Mouse (Mus musculus): ENCODE results near the gene Krtap29-1. TPM values are rescaled to one million over a fixed set of nuclear protein-coding genes. Genes with fewer than 3 reads are reported as not detected.

Krtap29-1 gene
- polyA plus RNA-seq, 1 experiment: not detected

DNA sequence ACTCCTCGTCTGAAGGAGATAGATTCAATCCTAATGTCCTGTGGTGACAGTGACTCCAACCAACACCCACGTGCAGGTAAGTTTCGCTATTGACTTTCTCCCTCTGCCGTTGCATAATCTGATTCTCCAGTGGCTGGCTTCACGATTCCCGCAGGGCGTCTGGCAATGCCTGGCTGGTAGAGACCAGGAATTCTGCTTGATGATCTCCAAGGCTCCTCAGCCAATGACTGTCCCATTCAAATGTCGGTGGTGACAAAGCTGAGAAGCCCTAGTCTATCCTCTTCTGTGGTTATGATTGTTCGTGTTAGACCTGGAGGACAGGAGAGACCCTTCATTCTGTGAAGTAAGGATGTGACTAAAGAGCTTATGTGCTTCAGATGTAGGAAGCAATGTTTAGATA is 3.9 kb upstream of the Krtap29-1 start:
- H3K27me3 ChIP-seq (replicated peaks): peaks cover 1% of the 10 kb centered on the region
- no peaks in the 10 kb centered on the region; the same call in 1 of the 2 replicates for H3K4me1 ChIP-seq
- H3K4me3 ChIP-seq (replicated peaks): no peak overlapping the region
- no peaks in the 10 kb centered on the region for H3K36me3 ChIP-seq (replicated peaks; ENCODE audit: low read length)
- H3K9me3 ChIP-seq: peaks cover 10% of the 10 kb centered on the region; the same call in 1 of the 2 replicates
- no peak for TF ChIP-seq GATA1 (IDR thresholded peaks at IDR 0.05; ENCODE audit: borderline replicate concordance, low read length)
- no peak for TF ChIP-seq FLI1 (IDR thresholded peaks at IDR 0.05; ENCODE audit: low read length)

DNA sequence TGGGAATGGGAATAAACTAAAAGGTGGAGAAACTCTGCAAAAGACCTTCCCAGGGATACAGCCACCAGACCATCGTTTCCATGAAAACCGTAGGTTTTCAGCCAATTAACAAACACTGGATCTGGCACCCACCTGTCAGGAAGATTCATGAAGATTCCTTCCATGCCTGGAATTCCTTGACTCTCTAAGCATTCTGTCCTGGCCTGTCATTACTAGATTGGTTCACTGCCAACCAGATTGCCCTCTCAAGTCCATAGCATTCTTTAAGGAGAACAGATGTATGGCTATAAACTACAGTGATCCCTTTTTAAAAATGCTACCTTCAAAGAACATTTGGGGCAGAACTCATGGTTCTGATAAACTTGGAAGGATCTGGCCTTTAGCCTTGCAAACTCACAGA is 12.9 kb downstream of the Krtap29-1 start:
- TF ChIP-seq GATA1 (IDR thresholded peaks at IDR 0.05; ENCODE audit: borderline replicate concordance, low read length) (no peak), FLI1 (IDR thresholded peaks at IDR 0.05; ENCODE audit: low read length) (no peak)
- no peaks in the 10 kb centered on the region for H3K9me3 ChIP-seq
- H3K4me1 ChIP-seq: no peaks in the 10 kb centered on the region
- H3K36me3 ChIP-seq (replicated peaks; ENCODE audit: low read length): no peaks in the 10 kb centered on the region
- no peaks in the 10 kb centered on the region for H3K27me3 ChIP-seq (replicated peaks)
- no peak overlapping the region for H3K4me3 ChIP-seq (replicated peaks)

DNA sequence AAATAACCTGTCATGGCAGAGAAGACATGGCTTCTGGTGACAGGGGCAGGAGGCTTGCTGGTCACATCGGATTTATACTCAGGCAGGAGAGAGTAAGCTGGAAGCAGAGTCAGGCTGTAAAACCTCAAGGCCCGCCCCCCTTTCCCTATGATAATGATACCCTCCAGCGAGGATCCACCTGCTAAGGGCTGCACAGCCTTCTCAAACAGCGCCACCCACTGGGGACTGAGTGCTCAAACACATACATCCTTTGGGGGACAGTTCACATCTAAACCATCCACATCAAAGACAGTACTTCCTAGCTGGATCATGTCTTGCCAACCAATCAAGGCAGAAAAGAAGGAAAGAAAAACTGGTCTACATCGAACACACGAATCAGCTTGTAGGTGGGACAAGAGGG is 14.6 kb downstream of the Krtap29-1 start:
- no peaks in the 10 kb centered on the region for H3K9me3 ChIP-seq
- TF ChIP-seq GATA1 (IDR thresholded peaks at IDR 0.05; ENCODE audit: borderline replicate concordance, low read length) (no peak), FLI1 (IDR thresholded peaks at IDR 0.05; ENCODE audit: low read length) (no peak)
- no peaks in the 10 kb centered on the region for H3K27me3 ChIP-seq (replicated peaks)
- no peaks in the 10 kb centered on the region for H3K36me3 ChIP-seq (replicated peaks; ENCODE audit: low read length)
- no peaks in the 10 kb centered on the region for H3K4me1 ChIP-seq
- no peak overlapping the region for H3K4me3 ChIP-seq (replicated peaks)

DNA sequence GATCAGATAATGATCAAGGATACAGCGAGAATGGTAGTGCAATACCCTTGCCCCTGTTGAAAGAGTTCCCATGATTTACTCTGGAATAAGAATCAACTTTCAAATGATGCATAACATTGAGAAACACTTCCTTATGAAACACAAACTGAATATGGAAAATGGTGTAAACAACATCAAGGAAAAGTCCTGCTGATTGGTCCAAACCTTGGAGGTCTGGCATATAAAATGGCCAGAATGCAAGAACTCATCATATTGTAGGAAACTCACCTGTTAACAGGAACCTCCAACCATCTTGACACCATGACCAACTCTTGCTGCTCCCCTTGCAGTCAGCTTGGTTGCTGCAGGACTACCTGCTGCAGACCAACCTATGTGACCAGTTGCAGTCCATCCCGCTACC is 30.7 kb downstream of the Krtap29-1 start, which contains the start of gene Krtap9-5:
Gene Krtap9-5, plus strand, starts transcription at position 301 of the 400 bp plus-strand sequence.
- Histone ChIP-seq H3K4me3 (replicated peaks) (no peak within 1 kb of the TSS), H3K4me1 (no peaks in the 10 kb centered on the region), H3K36me3 (replicated peaks; ENCODE audit: low read length) (no peaks in the 10 kb centered on the region), H3K9me3 (0 out of 2 replicates have a peak, but pooled peaks cover 3% of the 10 kb centered on the region), H3K27me3 (replicated peaks) (no peaks in the 10 kb centered on the region)
- no peak for TF ChIP-seq FLI1 (IDR thresholded peaks at IDR 0.05; ENCODE audit: low read length)

DNA sequence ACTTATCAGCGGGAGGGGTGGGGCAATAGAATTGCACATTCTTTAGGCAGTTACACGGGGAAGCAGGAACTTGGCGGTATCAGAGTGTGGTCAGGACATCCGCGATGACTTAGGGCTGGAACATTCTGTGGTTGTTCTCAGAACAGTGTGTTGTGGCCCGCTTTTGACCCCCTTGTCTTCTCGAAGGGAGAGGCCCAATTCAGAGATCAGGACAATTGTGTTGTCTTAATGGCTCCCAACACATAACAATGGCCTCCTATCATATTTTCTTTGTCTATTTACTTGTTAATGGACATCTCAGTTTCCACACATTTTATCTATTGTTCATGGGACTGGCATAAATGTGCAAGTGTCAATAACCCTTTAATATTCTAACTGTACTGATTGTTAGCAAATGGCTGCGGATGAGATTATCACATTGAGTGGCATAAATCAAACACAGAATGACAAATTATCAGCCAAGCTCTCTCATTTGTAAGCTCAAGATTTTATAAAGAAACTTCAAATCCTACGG is 41.0 kb downstream of the Krtap29-1 start:
- H3K27me3 ChIP-seq (replicated peaks): no peaks in the 10 kb centered on the region
- TF ChIP-seq FLI1 (IDR thresholded peaks at IDR 0.05; ENCODE audit: low read length): no peak
- TF ChIP-seq GATA1 (IDR thresholded peaks at IDR 0.05; ENCODE audit: borderline replicate concordance, low read length): no peak
- no peaks in the 10 kb centered on the region for H3K4me1 ChIP-seq
- no peak overlapping the region for H3K4me3 ChIP-seq (replicated peaks)
- H3K9me3 ChIP-seq: peaks cover 5% of the 10 kb centered on the region
- H3K36me3 ChIP-seq (replicated peaks; ENCODE audit: low read length): no peaks in the 10 kb centered on the region

DNA sequence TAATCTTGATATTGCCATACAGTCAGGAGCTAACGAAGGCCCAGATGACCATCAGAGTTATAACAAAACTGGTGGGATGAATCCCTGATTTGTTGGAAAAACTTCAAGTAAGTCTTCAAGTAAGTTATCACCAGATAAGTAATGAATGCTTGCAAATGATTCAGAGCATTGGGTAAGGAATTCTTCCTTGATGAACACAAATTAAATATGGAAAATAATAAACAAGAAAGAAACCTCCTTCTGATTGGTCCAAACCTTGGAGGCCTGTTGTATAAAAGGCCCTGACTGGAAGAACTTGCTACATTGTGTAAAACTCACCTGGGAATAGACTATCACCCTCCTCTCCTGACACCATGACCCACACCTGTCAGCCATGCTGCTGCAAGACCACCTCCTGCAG is 42.9 kb downstream of the Krtap29-1 start, which contains the start of gene Krtap31-2:
Gene Krtap31-2, plus strand, starts transcription at position 301 of the 400 bp plus-strand sequence.
- peaks cover 10% of the 10 kb centered on the region for H3K9me3 ChIP-seq
- no peak for TF ChIP-seq FLI1 (IDR thresholded peaks at IDR 0.05; ENCODE audit: low read length)
- no peak for TF ChIP-seq GATA1 (IDR thresholded peaks at IDR 0.05; ENCODE audit: borderline replicate concordance, low read length)
- H3K36me3 ChIP-seq (replicated peaks; ENCODE audit: low read length): no peaks in the 10 kb centered on the region
- no peaks in the 10 kb centered on the region for H3K4me1 ChIP-seq
- H3K27me3 ChIP-seq (replicated peaks): no peaks in the 10 kb centered on the region
- H3K4me3 ChIP-seq (replicated peaks): no peak within 1 kb of the TSS

Other genes with a start within 250 kb of the Krtap29-1 start
- gene Gm14180, start 244.8 kb downstream of the Krtap29-1 start, polyA plus RNA-seq (2012; ENCODE audit: insufficient read depth, low replicate concordance): not detected in 2 replicates
- not detected in 2 replicates for gene Gm11595, start 206.1 kb downstream of the Krtap29-1 start, polyA plus RNA-seq (2012; ENCODE audit: insufficient read depth, low replicate concordance)
- gene Krtap4-8, start 198.3 kb downstream of the Krtap29-1 start, polyA plus RNA-seq (2012; ENCODE audit: insufficient read depth, low replicate concordance): not detected in 2 replicates
- not detected in 2 replicates for gene Krtap4-9, start 193.9 kb downstream of the Krtap29-1 start, polyA plus RNA-seq (2012; ENCODE audit: insufficient read depth, low replicate concordance)
- not detected in 2 replicates for gene Gm11596, start 185.6 kb downstream of the Krtap29-1 start, polyA plus RNA-seq (2012; ENCODE audit: insufficient read depth, low replicate concordance)
- not detected in 2 replicates for gene Gm11569, start 180.1 kb downstream of the Krtap29-1 start, polyA plus RNA-seq (2012; ENCODE audit: insufficient read depth, low replicate concordance)
- gene Gm11554, start 174.6 kb downstream of the Krtap29-1 start, polyA plus RNA-seq (2012; ENCODE audit: insufficient read depth, low replicate concordance): not detected in 2 replicates
- gene Krtap4-13, start 169.2 kb downstream of the Krtap29-1 start, polyA plus RNA-seq (2012; ENCODE audit: insufficient read depth, low replicate concordance): not detected in 2 replicates
- not detected in 2 replicates for gene Gm11564, start 163.4 kb downstream of the Krtap29-1 start, polyA plus RNA-seq (2012; ENCODE audit: insufficient read depth, low replicate concordance)
- not detected in 2 replicates for gene 2300003K06Rik, start 141.0 kb downstream of the Krtap29-1 start, polyA plus RNA-seq (2012; ENCODE audit: insufficient read depth, low replicate concordance)
- gene Krtap4-16, start 127.4 kb downstream of the Krtap29-1 start, polyA plus RNA-seq (2012; ENCODE audit: insufficient read depth, low replicate concordance): not detected in 2 replicates
- gene Gm11568, start 121.1 kb downstream of the Krtap29-1 start, polyA plus RNA-seq (2012; ENCODE audit: insufficient read depth, low replicate concordance): not detected in 2 replicates
- not detected in 2 replicates for gene Gm11559, start 114.6 kb downstream of the Krtap29-1 start, polyA plus RNA-seq (2012; ENCODE audit: insufficient read depth, low replicate concordance)
- gene Krtap9-1, start 105.7 kb downstream of the Krtap29-1 start, polyA plus RNA-seq (2012; ENCODE audit: insufficient read depth, low replicate concordance): not detected in 2 replicates
- not detected in 2 replicates for gene Gm11567, start 99.9 kb downstream of the Krtap29-1 start, polyA plus RNA-seq (2012; ENCODE audit: insufficient read depth, low replicate concordance)
- gene Krtap31-1, start 71.1 kb downstream of the Krtap29-1 start, polyA plus RNA-seq (2012; ENCODE audit: insufficient read depth, low replicate concordance): not detected in 2 replicates
- not detected in 2 replicates for gene Gm11565, start 64.3 kb downstream of the Krtap29-1 start, polyA plus RNA-seq (2012; ENCODE audit: insufficient read depth, low replicate concordance)
- gene Krtap31-2, start 42.8 kb downstream of the Krtap29-1 start, polyA plus RNA-seq (2012; ENCODE audit: insufficient read depth, low replicate concordance): not detected in 2 replicates
- gene Krtap9-5, start 30.6 kb downstream of the Krtap29-1 start, polyA plus RNA-seq (2012; ENCODE audit: insufficient read depth, low replicate concordance): not detected in 2 replicates
- not detected in 2 replicates for gene Krtap16-1, start 7.5 kb upstream of the Krtap29-1 start, polyA plus RNA-seq (2012; ENCODE audit: insufficient read depth, low replicate concordance)
- gene Krtap17-1, start 14.9 kb upstream of the Krtap29-1 start, polyA plus RNA-seq (2012; ENCODE audit: insufficient read depth, low replicate concordance): not detected in 2 replicates
- gene Krt33a, start 37.2 kb upstream of the Krtap29-1 start, polyA plus RNA-seq (2012; ENCODE audit: insufficient read depth, low replicate concordance): not detected in 2 replicates
- gene Krt33b, start 50.8 kb upstream of the Krtap29-1 start, polyA plus RNA-seq (2012; ENCODE audit: insufficient read depth, low replicate concordance): not detected in 2 replicates
- not detected in 2 replicates for gene Krt34, start 62.5 kb upstream of the Krtap29-1 start, polyA plus RNA-seq (2012; ENCODE audit: insufficient read depth, low replicate concordance)
- not detected in 2 replicates for gene Krt31, start 71.5 kb upstream of the Krtap29-1 start, polyA plus RNA-seq (2012; ENCODE audit: insufficient read depth, low replicate concordance)
- gene Krt32, start 109.2 kb upstream of the Krtap29-1 start, polyA plus RNA-seq (2012; ENCODE audit: insufficient read depth, low replicate concordance): not detected in 2 replicates
- gene Krt35, start 117.2 kb upstream of the Krtap29-1 start, polyA plus RNA-seq (2012; ENCODE audit: insufficient read depth, low replicate concordance): not detected in 2 replicates
- gene Krt36, start 126.6 kb upstream of the Krtap29-1 start, polyA plus RNA-seq (2012; ENCODE audit: insufficient read depth, low replicate concordance): not detected in 2 replicates
- not detected in 2 replicates for gene Krt13, start 142.5 kb upstream of the Krtap29-1 start, polyA plus RNA-seq (2012; ENCODE audit: insufficient read depth, low replicate concordance)
- not detected in 2 replicates for gene Krt15, start 156.9 kb upstream of the Krtap29-1 start, polyA plus RNA-seq (2012; ENCODE audit: insufficient read depth, low replicate concordance)
- gene Krt19, start 169.6 kb upstream of the Krtap29-1 start, polyA plus RNA-seq (2012; ENCODE audit: insufficient read depth, low replicate concordance): not detected in 2 replicates
- gene Krt9, start 214.2 kb upstream of the Krtap29-1 start, polyA plus RNA-seq (2012; ENCODE audit: insufficient read depth, low replicate concordance): not detected in 2 replicates
- 1.2 TPM in 1 of 2 replicates, not detected in the other for gene Krt14, start 228.5 kb upstream of the Krtap29-1 start, polyA plus RNA-seq (2012; ENCODE audit: insufficient read depth, low replicate concordance)

All from megakaryocyte, embryonic 14.5 days (primary cell).